Mouse (Mus musculus) limb, embryonic 15.5 days (tissue): ENCODE results near the gene Gm27021. TPM values are rescaled to one million over a fixed set of nuclear protein-coding genes. Genes with fewer than 3 reads are reported as not detected.

Experiments used
- ATAC-seq: fragments of 200-750 bp; cut with Nextera tagmentation; 2 replicates; pipeline ENCODE4 v1.8.0; 2017; ENCODE audit warnings: low read depth, moderate TSS enrichment; ENCODE audit not compliant: insufficient number of reproducible peaks, low FRiP score, low TSS enrichment
- H3K27ac ChIP-seq: fragments of 300-500 bp; sonication (generic); 2 replicates; pipeline ENCODE4 v1.5.1; 2015; ENCODE audit warnings: moderate library complexity, mild to moderate bottlenecking, inconsistent platforms
- H3K27me3 ChIP-seq: fragments of 300-500 bp; sonication (generic); 2 replicates; pipeline ENCODE4 v1.6.1; 2015; ENCODE audit warnings: inconsistent platforms
- H3K36me3 ChIP-seq: fragments of 300-500 bp; sonication (generic); 2 replicates; pipeline ENCODE4 v1.6.1; 2015; ENCODE audit warnings: inconsistent platforms
- H3K4me1 ChIP-seq: fragments of 300-500 bp; sonication (generic); 2 replicates; pipeline ENCODE4 v1.6.1; 2015; ENCODE audit warnings: inconsistent platforms
- H3K4me2 ChIP-seq: fragments of 300-500 bp; sonication (generic); 2 replicates; pipeline ENCODE4 v1.6.1; 2015; ENCODE audit warnings: mild to moderate bottlenecking, inconsistent platforms
- H3K4me3 ChIP-seq: fragments of 300-500 bp; sonication (generic); 2 replicates; pipeline ENCODE4 v1.5.1; 2015; ENCODE audit warnings: mild to moderate bottlenecking, inconsistent platforms
- H3K9ac ChIP-seq: fragments of 300-500 bp; sonication (generic); 2 replicates; pipeline ENCODE4 v1.6.1; 2015; ENCODE audit warnings: inconsistent platforms
- H3K9me3 ChIP-seq: fragments of 300-500 bp; sonication (generic); 2 replicates; pipeline ENCODE4 v1.6.1; 2016; ENCODE audit warnings: inconsistent platforms
- WGBS: fragments of 180-500 bp; shearing (Covaris S2); methylation state at CpG from one replicate; pipeline ENCODE4 v1.1.7; 2015; 5-methylcytosine and 5-hydroxymethylcytosine counted together
- polyA plus RNA-seq: library from polyadenylated mRNA; unstranded; fragments of >200 nt; fragmentation: Nextera tagmentation; extraction: Ambion mirVana; gene quantifications from 2 replicates; pipeline ENCODE4 v1.2.1, GENCODE M21; 2015

Gene Gm27021
- polyA plus RNA-seq, 1 experiment from 2014 or later: 5.0 TPM

GRCm38 (mm10) chr8:120698426-120698825 is 30.5 kb upstream of the Gm27021 start:
- H3K9ac ChIP-seq: no peak overlapping the region
- H3K36me3 ChIP-seq: no peaks in the 10 kb centered on the region
- H3K27me3 ChIP-seq: no peaks in the 10 kb centered on the region; the same call in 1 of the 2 replicates
- H3K27ac ChIP-seq: no peak overlapping the region
- H3K9me3 ChIP-seq: no peaks in the 10 kb centered on the region
- ATAC-seq: no peak
- H3K4me2 ChIP-seq: no peak overlapping the region
- peaks cover 21% of the 10 kb centered on the region for H3K4me1 ChIP-seq
- WGBS: 83% methylated on average over 7 of the region's 7 CpGs
- H3K4me3 ChIP-seq: no peak overlapping the region

GRCm38 (mm10) chr8:120697979-120698272 is 30.0 kb upstream of the Gm27021 start:
- no peak overlapping the region for H3K27ac ChIP-seq
- no peaks in the 10 kb centered on the region for H3K9me3 ChIP-seq

GRCm38 (mm10) chr8:120697154-120697978 is 29.5 kb upstream of the Gm27021 start:
- no peak overlapping the region for H3K4me3 ChIP-seq
- WGBS: 74% methylated on average over 16 of the region's 17 CpGs
- H3K4me1 ChIP-seq: peaks cover 21% of the 10 kb centered on the region
- H3K9ac ChIP-seq: no peak overlapping the region
- H3K4me2 ChIP-seq: no peak overlapping the region
- no peaks in the 10 kb centered on the region for H3K9me3 ChIP-seq
- no peaks in the 10 kb centered on the region; the same call in 1 of the 2 replicates for H3K27me3 ChIP-seq
- H3K36me3 ChIP-seq: no peaks in the 10 kb centered on the region
- ATAC-seq: no peak
- H3K27ac ChIP-seq: no peak overlapping the region; the same call in 1 of the 2 replicates

More at GRCm38 (mm10) chr8:120697979-120698272, 30.0 kb upstream of the Gm27021 start:
- no peak overlapping the region for H3K4me3 ChIP-seq
- no peak overlapping the region for H3K4me2 ChIP-seq
- H3K27me3 ChIP-seq: no peaks in the 10 kb centered on the region; the same call in 1 of the 2 replicates
- peaks cover 21% of the 10 kb centered on the region for H3K4me1 ChIP-seq
- no peak overlapping the region for H3K9ac ChIP-seq
- H3K36me3 ChIP-seq: no peaks in the 10 kb centered on the region
- ATAC-seq: no peak

GRCm38 (mm10) chr8:120696401-120697153 is 28.7 kb upstream of the Gm27021 start:
- no peaks in the 10 kb centered on the region; the same call in 1 of the 2 replicates for H3K27me3 ChIP-seq
- H3K36me3 ChIP-seq: no peaks in the 10 kb centered on the region
- WGBS: 41% methylated on average over 13 of the region's 13 CpGs
- no peak overlapping the region for H3K4me2 ChIP-seq
- no peak overlapping the region for H3K4me3 ChIP-seq
- ATAC-seq: no peak; the same call in 1 of the 2 replicates
- peaks cover 21% of the 10 kb centered on the region for H3K4me1 ChIP-seq
- H3K9ac ChIP-seq: no peak overlapping the region
- no peak overlapping the region; the same call in 1 of the 2 replicates for H3K27ac ChIP-seq
- no peaks in the 10 kb centered on the region for H3K9me3 ChIP-seq

GRCm38 (mm10) chr8:120693861-120694493 is 26.1 kb upstream of the Gm27021 start:
- Histone ChIP-seq H3K36me3 (no peaks in the 10 kb centered on the region), H3K9me3 (no peaks in the 10 kb centered on the region), H3K27ac (no peak overlapping the region), H3K4me1 (peaks cover 23% of the 10 kb centered on the region), H3K4me3 (no peak overlapping the region), H3K4me2 (no peak overlapping the region), H3K27me3 (no peaks in the 10 kb centered on the region), H3K9ac (no peak overlapping the region)
- 0 out of 2 replicates have a peak, but pooled peaks have one; percentile 35 for ATAC-seq
- WGBS: 24% methylated on average over 22 of the region's 22 CpGs

GRCm38 (mm10) chr8:120692934-120693333 is 25.1 kb upstream of the Gm27021 start:
- H3K36me3 ChIP-seq: no peaks in the 10 kb centered on the region
- H3K27ac ChIP-seq: no peak overlapping the region
- ATAC-seq: no peak
- 59% methylated on average over 4 of the region's 4 CpGs for WGBS
- no peak overlapping the region for H3K9ac ChIP-seq
- H3K4me2 ChIP-seq: no peak overlapping the region
- peaks cover 23% of the 10 kb centered on the region for H3K4me1 ChIP-seq
- no peaks in the 10 kb centered on the region for H3K27me3 ChIP-seq
- H3K9me3 ChIP-seq: no peaks in the 10 kb centered on the region
- no peak overlapping the region for H3K4me3 ChIP-seq

- WGBS: 87% methylated on average over 7 of the region's 7 CpGs
- Histone ChIP-seq H3K36me3 (no peaks in the 10 kb centered on the region), H3K4me1 (peaks cover 22% of the 10 kb centered on the region), H3K9ac (no peak overlapping the region), H3K9me3 (no peaks in the 10 kb centered on the region), H3K27ac (no peak overlapping the region), H3K4me3 (no peak overlapping the region), H3K27me3 (no peaks in the 10 kb centered on the region), H3K4me2 (no peak overlapping the region)
- ATAC-seq: no peak
Measured at GRCm38 (mm10) chr8:120688511-120688910, 20.6 kb upstream of the Gm27021 start.

GRCm38 (mm10) chr8:120687786-120688185 is 19.9 kb upstream of the Gm27021 start:
- no peaks in the 10 kb centered on the region for H3K27me3 ChIP-seq
- H3K9me3 ChIP-seq: no peaks in the 10 kb centered on the region
- 69% methylated on average over 8 of the region's 8 CpGs for WGBS
- no peak for ATAC-seq
- H3K27ac ChIP-seq: no peak overlapping the region
- H3K4me3 ChIP-seq: no peak overlapping the region
- no peaks in the 10 kb centered on the region for H3K36me3 ChIP-seq
- peaks cover 22% of the 10 kb centered on the region for H3K4me1 ChIP-seq
- no peak overlapping the region for H3K4me2 ChIP-seq
- no peak overlapping the region for H3K9ac ChIP-seq

- 70% methylated on average over 5 of the region's 5 CpGs for WGBS
Measured at GRCm38 (mm10) chr8:120686576-120686975, 18.7 kb upstream of the Gm27021 start.

GRCm38 (mm10) chr8:120686051-120686450 is 18.2 kb upstream of the Gm27021 start:
- no peak for ATAC-seq
- Histone ChIP-seq H3K36me3 (no peaks in the 10 kb centered on the region), H3K4me2 (no peak overlapping the region), H3K27ac (0 out of 2 replicates have a peak overlapping the region, but pooled peaks have one; percentile 11), H3K27me3 (peaks cover 5% of the 10 kb centered on the region; the same call in 1 of the 2 replicates), H3K4me3 (no peak overlapping the region), H3K9ac (no peak overlapping the region), H3K9me3 (no peaks in the 10 kb centered on the region), H3K4me1 (peaks cover 22% of the 10 kb centered on the region)
- whole genome bisulfite sequencing: 84% methylated on average over 13 of the region's 13 CpGs

More at GRCm38 (mm10) chr8:120686576-120686975, 18.7 kb upstream of the Gm27021 start:
- no peak for ATAC-seq
- Histone ChIP-seq H3K9ac (no peak overlapping the region), H3K27me3 (peaks cover 5% of the 10 kb centered on the region; the same call in 1 of the 2 replicates), H3K4me2 (no peak overlapping the region), H3K9me3 (no peaks in the 10 kb centered on the region), H3K27ac (no peak overlapping the region), H3K4me1 (peaks cover 22% of the 10 kb centered on the region), H3K36me3 (no peaks in the 10 kb centered on the region), H3K4me3 (no peak overlapping the region)

- no peak for ATAC-seq
- no peaks in the 10 kb centered on the region for H3K9me3 ChIP-seq
- H3K27me3 ChIP-seq: peaks cover 5% of the 10 kb centered on the region; the same call in 1 of the 2 replicates
- no peak overlapping the region for H3K9ac ChIP-seq
- H3K27ac ChIP-seq: peak overlapping the region; percentile 77
- WGBS: 85% methylated on average over 8 of the region's 8 CpGs
- peaks cover 22% of the 10 kb centered on the region for H3K4me1 ChIP-seq
- no peak overlapping the region for H3K4me3 ChIP-seq
- H3K36me3 ChIP-seq: no peaks in the 10 kb centered on the region
- no peak overlapping the region for H3K4me2 ChIP-seq
Measured at GRCm38 (mm10) chr8:120685591-120685990, 17.7 kb upstream of the Gm27021 start.
